Mouse (Mus musculus) kidney, adult 18-20 months (tissue): ENCODE data around the gene Vmn1r16.
"Not testable (repeated sequence)": the region's sequence is repeated elsewhere in the genome, so short reads cannot be mapped to it uniquely, and the experiment has no call there.

Experiments
- DNase-seq: peaks from one replicate; pipeline ENCODE4 v3.0.0; 2021

The Vmn1r16 gene

GRCm38 (mm10) chr6:57329394-57329793 lies at the start of gene Vmn1r16:
Vmn1r16 (minus strand) TSS chr6:57329494.
- no peak for DNase-seq

GRCm38 (mm10) chr6:57367496-57367895 lies 38.2 kb upstream of the Vmn1r16 start:
- DNase-seq, result no peak

GRCm38 (mm10) chr6:57365866-57366265 lies 36.6 kb upstream of the Vmn1r16 start:
- not testable (repeated sequence) for DNase-seq

- DNase-seq, result no peak
These were observed 34.3 kb upstream of the Vmn1r16 start, which contains the start of gene Vmn1r17 for GRCm38 (mm10) chr6:57363627-57364026. Vmn1r17 (minus strand) TSS chr6:57363727.

GRCm38 (mm10) chr6:57356864-57357263 lies 27.6 kb upstream of the Vmn1r16 start:
- no peak for DNase-seq

- DNase-seq, result no peak
These were observed 3.1 kb downstream of the Vmn1r16 start for GRCm38 (mm10) chr6:57326176-57326575.

GRCm38 (mm10) chr6:57278952-57279351 lies 50.3 kb downstream of the Vmn1r16 start:
- DNase-seq, result no peak

- DNase-seq, result no peak
These were observed 56.8 kb downstream of the Vmn1r16 start for GRCm38 (mm10) chr6:57272517-57272916.

- no peak for DNase-seq
These were observed 57.4 kb downstream of the Vmn1r16 start for GRCm38 (mm10) chr6:57271881-57272280.
